ENCODE assay signal across 9 mouse cellular contexts in the genomic region with DNA sequence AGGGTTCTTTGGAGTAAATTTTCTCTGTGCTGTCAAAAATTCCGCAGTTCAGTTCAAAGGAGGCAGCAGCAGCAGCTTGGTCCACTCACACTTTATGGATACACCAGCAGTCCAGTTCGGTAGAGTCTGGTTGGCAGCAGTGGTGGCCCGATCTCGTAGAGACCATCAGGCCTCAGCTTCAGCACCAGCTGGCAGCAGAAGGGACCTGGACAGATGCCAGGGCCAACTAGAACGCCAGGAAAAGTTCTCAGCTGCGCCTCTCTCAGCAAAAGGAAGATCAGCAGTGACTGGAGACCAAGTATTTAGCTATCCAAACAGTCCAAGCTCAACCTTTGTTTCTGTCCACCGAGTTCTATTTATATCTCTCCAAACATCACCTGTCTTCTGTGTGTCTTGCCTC.
DNase-seq lines count a peak whose midpoint lies in the region; ATAC-seq and TF ChIP-seq lines count a peak whose summit lies in the region.
"Had no signal": no experiment of that assay in that cellular context is flagged by ENCODE, and none has a peak within 500 bp of the region (broad histone marks: within the 10 kb centered on the region; RNA-seq: fewer than 3 reads in every experiment).

No protein-coding gene starts in this region.

- no peaks in the 10 kb centered on the region for H3K9me3 ChIP-seq in stomach, postnatal 0 days (ENCODE audit: control insufficient read depth, low read length)
- H3K9me3 ChIP-seq: heart, embryonic 13.5 days had no signal

- no peak overlapping the region for H3K4me2 ChIP-seq in stomach, postnatal 0 days (replicated peaks; ENCODE audit: low read depth)
- H3K4me2 ChIP-seq: heart, embryonic 13.5 days had no signal

- no peak for TF ChIP-seq EP300 in stomach, postnatal 0 days (optimal IDR thresholded peaks at IDR 0.05)

- no peaks in the 10 kb centered on the region for H3K27me3 ChIP-seq in stomach, postnatal 0 days (ENCODE audit: control insufficient read depth, insufficient read depth, low read length)
- H3K27me3 ChIP-seq: heart, embryonic 13.5 days had no signal

- H3K4me1 ChIP-seq in stomach, postnatal 0 days (replicated peaks; ENCODE audit: control insufficient read depth, insufficient read depth): no peaks in the 10 kb centered on the region

- ATAC-seq in stomach, postnatal 0 days (ENCODE audit: low FRiP score, low TSS enrichment): no peak

- DNase-seq in adrenal gland, postnatal 14 days: peak; percentile 14
- no peak for DNase-seq in adrenal gland, postnatal 4 days (ENCODE audit: low spot score in 2 of 2)
- DNase-seq in layer of hippocampus, adult 11-12 months (ENCODE audit: low spot score): peak; percentile 39
- no peak for DNase-seq in layer of hippocampus, adult 9-10 months (ENCODE audit: low spot score)
- peak; percentile 39 for DNase-seq in gastrocnemius, postnatal 10 days
- peak; percentile 53 for DNase-seq in lung, postnatal 10 days
- no peak for DNase-seq in stomach, postnatal 0 days (ENCODE audit: low spot score)
- DNase-seq in embryo, embryonic 9.5 days (ENCODE audit: extremely low spot score): no peak

- no peaks in the 10 kb centered on the region for H3K36me3 ChIP-seq in stomach, postnatal 0 days (ENCODE audit: control insufficient read depth, insufficient read depth, low read length)
- H3K36me3 ChIP-seq: heart, embryonic 13.5 days had no signal

- H3K4me3 ChIP-seq in stomach, postnatal 0 days (ENCODE audit: low read depth, low read length): no peak overlapping the region
- H3K4me3 ChIP-seq: heart, embryonic 13.5 days had no signal

- no peak for TF ChIP-seq CTCF in stomach, postnatal 0 days (IDR thresholded peaks at IDR 0.05; ENCODE audit: low read depth)

- H3K27ac ChIP-seq in stomach, postnatal 0 days (replicated peaks): no peak overlapping the region
- H3K27ac ChIP-seq: heart, embryonic 13.5 days had no signal

- WGBS in stomach, postnatal 0 days: 39% methylated on average over 7 of the region's 7 CpGs

- H3K9ac ChIP-seq in stomach, postnatal 0 days (ENCODE audit: low read length): no peak overlapping the region
- H3K9ac ChIP-seq: heart, embryonic 13.5 days had no signal

Comparison
In these comparisons a context has a peak if more than half of its experiments do, and no peak if none do; other contexts are left out.
1. DNase-seq: peak in adrenal gland, postnatal 14 days (single experiment), layer of hippocampus, adult 11-12 months (single experiment), gastrocnemius, postnatal 10 days (single experiment) and lung, postnatal 10 days (single experiment); none in adrenal gland, postnatal 4 days (0 of 2), layer of hippocampus, adult 9-10 months (single experiment), stomach, postnatal 0 days (single experiment) and embryo, embryonic 9.5 days (single experiment).